Mouse (Mus musculus) forebrain, postnatal 0 days (tissue): ENCODE measurements at regions not wholly inside any gene's neighbourhood (a gene's known extent, or its start where the extent isn't known, plus 50 kb on each side); places are given as distances from the start of the nearest gene placed in this dataset.
"Not testable (repeated sequence)": the region's sequence is repeated elsewhere in the genome, so short reads cannot be mapped to it uniquely, and the experiment has no call there.

ENCODE experiments used
- ATAC-seq: fragments of 200-750 bp; cut with Nextera tagmentation; 2 replicates; pipeline ENCODE4 v1.8.0; 2017; ENCODE audit warnings: mild to moderate bottlenecking, moderate library complexity
- DNase-seq: peaks from one replicate; pipeline ENCODE4 v3.0.0-alpha.2; 2015
- H3K27ac ChIP-seq: fragments of 300-500 bp; sonication (generic); 2 replicates; pipeline ENCODE4 v1.5.1; 2014; ENCODE audit warnings: low read depth, mild to moderate bottlenecking, antibody characterized with exemption, low read length, moderate library complexity, mixed read lengths
- H3K27me3 ChIP-seq: fragments of 300-500 bp; sonication (generic); 2 replicates; pipeline ENCODE4 v1.6.1; 2014; ENCODE audit warnings: mild to moderate bottlenecking, low read length, mixed read lengths; ENCODE audit not compliant: insufficient read depth
- H3K36me3 ChIP-seq: fragments of 300-500 bp; sonication (generic); 2 replicates; pipeline ENCODE4 v1.6.1; 2014; ENCODE audit warnings: mild to moderate bottlenecking, moderate library complexity; ENCODE audit not compliant: insufficient read depth
- H3K4me1 ChIP-seq: fragments of 300-500 bp; sonication (generic); 2 replicates; pipeline ENCODE4 v1.6.1; 2014; ENCODE audit warnings: antibody characterized with exemption; ENCODE audit not compliant: insufficient read depth
- H3K4me2 ChIP-seq: fragments of 300-500 bp; sonication (generic); 2 replicates; pipeline ENCODE4 v1.6.1; 2014; ENCODE audit warnings: low read depth, mild to moderate bottlenecking, moderate library complexity
- H3K4me3 ChIP-seq: fragments of 300-500 bp; sonication (generic); 2 replicates; pipeline ENCODE4 v1.5.1; 2014; ENCODE audit warnings: low read depth, low read length, mixed read lengths
- H3K9ac ChIP-seq: fragments of 300-500 bp; sonication (generic); 2 replicates; pipeline ENCODE4 v1.6.1; 2014; ENCODE audit warnings: mild to moderate bottlenecking
- H3K9me3 ChIP-seq: fragments of 300-500 bp; sonication (generic); 2 replicates; pipeline ENCODE4 v1.6.1; 2016; ENCODE audit warnings: low read length
- CTCF ChIP-seq: sonication (generic); IDR thresholded peaks from 2 replicates; pipeline ENCODE4 v1.5.1; 2016; ENCODE audit warnings: antibody characterized with exemption, control low read depth, low read depth
- WGBS: fragments of 180-500 bp; shearing (Covaris S2); extraction: QIAGEN DNeasy Blood & Tissue Kit; methylation state at CpG from one replicate; pipeline ENCODE4 v1.1.7; 2014; 5-methylcytosine and 5-hydroxymethylcytosine counted together

DNA sequence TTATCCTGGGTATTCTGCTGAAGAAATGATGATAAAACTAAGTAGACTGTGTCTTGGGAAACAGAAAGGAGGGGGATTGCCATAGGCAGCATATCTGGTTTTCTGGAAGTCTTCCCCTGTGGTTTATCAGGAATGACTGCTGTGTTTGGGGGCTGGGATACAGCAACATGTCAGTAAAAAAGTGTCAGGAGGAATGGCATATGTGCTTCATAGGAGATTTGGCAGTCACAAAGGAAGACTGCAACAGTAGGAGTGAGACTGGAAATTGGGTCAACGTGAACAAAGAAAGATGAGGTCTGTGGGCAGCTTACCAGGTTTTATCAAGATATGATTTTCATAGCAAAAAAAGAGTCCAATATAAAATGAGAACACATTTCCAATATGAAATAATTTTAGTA is 641.1 kb upstream of the Nrxn1 start:
- Histone ChIP-seq H3K27ac (no peak overlapping the region), H3K36me3 (no peaks in the 10 kb centered on the region), H3K4me1 (no peaks in the 10 kb centered on the region), H3K9ac (no peak overlapping the region), H3K4me3 (no peak overlapping the region), H3K4me2 (no peak overlapping the region), H3K27me3 (no peaks in the 10 kb centered on the region), H3K9me3 (no peaks in the 10 kb centered on the region)
- 0 out of 2 replicates have a peak, but pooled peaks have one; percentile 40 for ATAC-seq
- 72% methylated on average over 1 of the region's 1 CpGs for WGBS
- peak; percentile 20 for DNase-seq
- no peak for TF ChIP-seq CTCF

DNA sequence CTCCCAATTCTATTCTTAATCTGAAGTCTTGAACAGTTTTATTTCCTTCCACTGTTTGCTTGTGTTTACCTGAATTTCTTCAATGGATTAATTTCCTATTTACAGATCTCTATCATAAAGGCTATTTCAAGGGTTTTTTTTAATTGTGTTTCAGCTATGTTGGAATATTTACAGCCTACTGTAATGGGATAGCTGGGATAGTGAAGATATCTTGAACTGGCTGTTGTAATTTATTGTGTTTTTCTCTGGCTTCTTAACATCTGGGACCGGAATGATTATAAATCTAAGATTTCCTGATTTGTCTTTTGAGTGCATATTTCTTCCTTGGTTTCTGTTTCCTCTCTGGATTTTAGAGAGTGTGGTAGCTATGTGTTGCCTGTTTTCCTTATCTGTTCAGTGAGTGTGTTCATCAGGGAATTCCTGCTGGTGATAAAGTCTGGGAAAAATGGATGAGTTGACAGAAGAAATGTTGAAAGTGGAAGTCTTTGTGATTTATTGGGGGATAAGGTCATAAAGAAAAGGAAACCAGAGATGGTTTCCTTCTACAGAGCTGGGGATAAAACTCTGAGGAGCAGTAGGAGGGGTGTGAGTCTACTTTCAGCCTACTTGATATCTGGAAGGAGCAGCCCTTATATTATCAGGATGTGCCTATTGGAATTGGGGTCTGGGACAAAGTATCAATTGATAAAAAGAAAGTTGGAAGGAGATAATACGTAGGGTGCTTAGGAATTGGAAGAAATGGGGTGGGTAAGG is 640.5 kb upstream of the Nrxn1 start:
- H3K27ac ChIP-seq, result no peak overlapping the region
- no peak overlapping the region for H3K4me3 ChIP-seq
- 94% methylated on average over 2 of the region's 2 CpGs for WGBS
- H3K9me3 ChIP-seq, result no peaks in the 10 kb centered on the region
- no peak for TF ChIP-seq CTCF
- DNase-seq (no peak), ATAC-seq (no peak)
- no peaks in the 10 kb centered on the region for H3K4me1 ChIP-seq
- no peak overlapping the region for H3K4me2 ChIP-seq
- no peak overlapping the region for H3K9ac ChIP-seq
- H3K27me3 ChIP-seq, result no peaks in the 10 kb centered on the region
- H3K36me3 ChIP-seq, result no peaks in the 10 kb centered on the region

DNA sequence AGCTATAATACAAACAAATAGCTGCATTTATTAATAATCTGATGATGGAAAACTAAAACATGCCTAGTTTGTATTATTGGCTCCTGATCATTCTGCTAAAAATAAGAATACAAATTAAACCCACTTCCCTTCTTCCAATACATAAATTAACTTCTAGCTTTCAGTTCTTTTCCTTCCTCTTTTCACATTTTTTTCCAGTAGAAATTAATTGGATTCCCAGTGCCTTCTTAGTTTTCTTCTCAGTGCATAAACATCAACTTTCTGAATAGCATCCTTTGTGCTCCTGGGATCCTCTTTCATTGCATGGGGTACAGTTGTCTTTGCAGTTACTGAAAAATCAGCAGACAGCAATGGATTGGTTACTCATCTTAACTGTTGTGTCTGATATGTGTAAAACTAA is 617.5 kb upstream of the Nrxn1 start:
- no peaks in the 10 kb centered on the region for H3K36me3 ChIP-seq
- no peaks in the 10 kb centered on the region for H3K4me1 ChIP-seq
- no peak overlapping the region for H3K9ac ChIP-seq
- H3K4me2 ChIP-seq, result no peak overlapping the region
- no peak overlapping the region for H3K4me3 ChIP-seq
- no peaks in the 10 kb centered on the region for H3K27me3 ChIP-seq
- TF ChIP-seq CTCF, result no peak
- ATAC-seq, result no peak
- no peak for DNase-seq
- H3K27ac ChIP-seq, result no peak overlapping the region
- H3K9me3 ChIP-seq, result no peaks in the 10 kb centered on the region

DNA sequence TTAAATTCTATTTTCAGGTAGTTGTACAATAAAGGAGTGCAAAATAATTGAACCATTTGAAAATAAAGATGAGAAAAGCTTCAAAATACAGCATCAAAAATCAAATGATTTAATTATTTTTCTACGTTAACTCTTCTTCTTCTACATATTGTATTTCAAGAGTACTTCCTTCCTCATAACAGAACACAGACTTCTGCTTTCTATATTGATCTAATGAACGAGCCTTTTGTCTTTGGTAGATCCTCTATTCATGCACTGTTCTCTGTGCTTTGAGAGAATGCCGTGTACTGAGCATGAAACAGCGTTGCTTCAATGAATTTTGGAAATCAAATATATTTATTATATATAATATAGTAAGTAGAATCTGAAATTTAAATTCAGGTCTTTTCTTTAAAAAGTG is 598.2 kb upstream of the Nrxn1 start:
- H3K4me2 ChIP-seq, result no peak overlapping the region
- no peaks in the 10 kb centered on the region for H3K9me3 ChIP-seq
- no peaks in the 10 kb centered on the region for H3K36me3 ChIP-seq
- no peak overlapping the region for H3K4me3 ChIP-seq
- DNase-seq, result no peak
- H3K9ac ChIP-seq, result no peak overlapping the region
- no peaks in the 10 kb centered on the region for H3K4me1 ChIP-seq
- no peaks in the 10 kb centered on the region for H3K27me3 ChIP-seq
- no peak for TF ChIP-seq CTCF
- ATAC-seq, result no peak
- no peak overlapping the region for H3K27ac ChIP-seq
- 85% methylated on average over 4 of the region's 4 CpGs for WGBS

DNA sequence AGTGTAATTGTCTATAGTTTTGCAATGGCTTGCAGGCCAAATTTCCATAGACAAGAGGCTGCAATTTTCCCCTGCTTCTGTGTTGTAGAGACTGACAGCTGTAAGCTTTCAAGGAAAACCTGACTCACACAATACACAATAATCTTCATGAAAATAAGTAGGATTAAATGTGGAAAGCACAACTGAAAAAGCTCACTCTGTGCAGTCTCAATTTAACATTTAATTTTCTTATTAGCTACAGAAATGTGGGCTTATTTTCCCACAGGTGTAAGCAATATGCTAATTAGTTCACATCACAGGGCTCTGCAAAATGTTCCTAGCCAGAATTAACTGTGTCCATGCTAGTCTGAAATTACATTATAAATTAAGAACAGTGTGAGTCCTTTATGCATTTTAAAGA is 564.6 kb upstream of the Nrxn1 start:
- ATAC-seq, result peak; percentile 43; the same call in 1 of the 2 replicates
- no peak for TF ChIP-seq CTCF
- peak; percentile 1 for DNase-seq
- Histone ChIP-seq H3K27ac (no peak overlapping the region), H3K4me3 (no peak overlapping the region), H3K27me3 (no peaks in the 10 kb centered on the region), H3K36me3 (no peaks in the 10 kb centered on the region), H3K4me1 (no peaks in the 10 kb centered on the region), H3K4me2 (no peak overlapping the region), H3K9me3 (no peaks in the 10 kb centered on the region), H3K9ac (no peak overlapping the region)

DNA sequence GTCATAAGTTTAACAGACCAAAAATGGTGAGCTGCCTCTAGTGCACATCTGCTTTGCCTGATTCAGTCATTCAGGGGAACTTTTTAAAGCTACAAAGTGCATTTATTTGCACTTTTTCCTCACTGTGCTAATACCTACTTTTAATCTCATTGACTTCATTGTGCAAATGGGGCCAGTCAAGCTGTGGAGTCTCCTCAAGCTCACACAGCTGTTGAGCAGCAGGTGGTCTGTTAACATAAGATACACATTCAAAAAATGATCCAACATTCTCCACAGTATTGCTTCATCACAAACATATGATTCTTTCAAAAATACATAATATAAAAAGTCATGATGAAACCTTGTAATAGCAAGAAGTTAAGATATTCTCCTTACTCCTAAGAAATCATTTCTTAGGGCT is 564.2 kb upstream of the Nrxn1 start:
- ATAC-seq (no peak), DNase-seq (no peak)
- Histone ChIP-seq H3K9ac (no peak overlapping the region), H3K9me3 (no peaks in the 10 kb centered on the region), H3K4me1 (no peaks in the 10 kb centered on the region), H3K36me3 (no peaks in the 10 kb centered on the region), H3K27me3 (no peaks in the 10 kb centered on the region), H3K27ac (no peak overlapping the region), H3K4me2 (no peak overlapping the region), H3K4me3 (no peak overlapping the region)
- no peak for TF ChIP-seq CTCF

DNA sequence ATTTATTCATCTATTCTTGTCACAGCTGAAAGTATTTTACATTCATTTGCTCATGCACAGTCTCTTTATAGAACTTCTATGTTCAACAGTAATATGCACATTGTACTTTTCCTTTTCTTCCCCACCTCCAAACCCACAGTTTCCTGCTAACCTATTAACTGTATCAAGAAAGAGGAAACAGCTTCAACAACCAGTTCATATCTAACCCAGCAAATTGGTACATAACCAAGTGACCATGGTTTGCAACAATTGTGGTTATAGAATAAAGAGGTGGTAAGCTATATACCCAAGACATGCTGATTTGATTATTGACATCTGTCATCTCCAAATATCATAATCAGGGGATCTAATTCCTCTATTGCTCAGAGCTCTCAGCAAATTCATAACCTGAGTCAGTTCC is 539.0 kb upstream of the Nrxn1 start:
- no peaks in the 10 kb centered on the region for H3K9me3 ChIP-seq
- no peak overlapping the region for H3K4me3 ChIP-seq
- DNase-seq (no peak), ATAC-seq (no peak)
- H3K27ac ChIP-seq, result no peak overlapping the region
- no peaks in the 10 kb centered on the region for H3K4me1 ChIP-seq
- no peaks in the 10 kb centered on the region for H3K27me3 ChIP-seq
- H3K36me3 ChIP-seq, result no peaks in the 10 kb centered on the region
- no peak for TF ChIP-seq CTCF
- H3K9ac ChIP-seq, result no peak overlapping the region
- H3K4me2 ChIP-seq, result no peak overlapping the region

DNA sequence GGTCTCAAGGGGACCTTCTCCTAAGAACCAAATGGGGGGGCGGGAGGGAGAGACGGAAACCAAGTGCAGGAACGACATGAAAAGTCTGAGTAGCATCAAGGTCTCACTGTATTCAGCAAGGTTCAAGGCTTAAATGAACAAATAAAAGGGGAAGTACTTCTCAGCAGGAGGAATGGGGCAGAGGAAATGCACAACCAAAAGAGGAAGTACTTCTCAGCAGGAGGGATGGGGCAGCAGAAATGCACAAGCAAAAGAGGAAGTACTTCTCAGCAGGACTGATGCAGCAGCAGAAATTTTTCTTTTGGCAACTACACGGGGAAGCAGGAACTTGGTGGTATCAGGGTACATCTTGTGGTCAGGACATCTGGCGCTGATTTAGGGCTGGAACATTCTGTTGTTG is 521.3 kb upstream of the Nrxn1 start:
- H3K9ac ChIP-seq, H3K4me1 ChIP-seq: not testable (repeated sequence)
- 92% methylated on average over 5 of the region's 5 CpGs for WGBS

More for the DNA sequence above, 521.3 kb upstream of the Nrxn1 start:
- not testable (repeated sequence) for ATAC-seq, DNase-seq, H3K9me3 ChIP-seq, H3K4me3 ChIP-seq, H3K27ac ChIP-seq, H3K27me3 ChIP-seq, H3K36me3 ChIP-seq, H3K4me2 ChIP-seq
